Mouse (Mus musculus) cortical plate, adult 2 months (tissue): ENCODE measurements around the gene Gpc5.

Experiments
- CTCF ChIP-seq: fragments of 200-500 bp; IDR thresholded peaks from 2 replicates; pipeline ENCODE4 v1.5.1; 2011; ENCODE audit warnings: mild to moderate bottlenecking, control low read depth, low read length; ENCODE audit not compliant: insufficient read depth; ENCODE audit errors: extremely low read depth
- POLR2A ChIP-seq: fragments of 200-500 bp; IDR thresholded peaks from 2 replicates; pipeline ENCODE4 v1.6.1; 2011; ENCODE audit warnings: mild to moderate bottlenecking, low read length, control low read depth; ENCODE audit not compliant: insufficient read depth; ENCODE audit errors: extremely low read depth

- TF ChIP-seq POLR2A = no peak
- TF ChIP-seq CTCF = no peak
These were observed 64.6 kb downstream of the Gpc5 start for GRCm38 (mm10) chr14:115156597-115156996.
